Mouse (Mus musculus) heart, postnatal 4 days (tissue): ENCODE measurements around the gene Atg2b. TPM values are rescaled to one million over a fixed set of nuclear protein-coding genes. Genes with fewer than 3 reads are reported as not detected.

Experiments
- DNase-seq: peaks from one replicate; pipeline ENCODE4 v3.0.0; 2021
- total RNA-seq, 2 experiments: library from RNA; stranded (reverse); gene quantifications; 2 replicates each; pipeline ENCODE4 v1.2.3; 2021

Gene Atg2b
- total RNA-seq, 2 experiments from 2014 or later = 18.5 to 19.7 TPM

GRCm38 (mm10) chr12:105683933-105684901 is 794 bp downstream of the Atg2b start, which contains the start of gene Gskip:
Gene Gskip (plus strand): TSS chr12:105684829.
- peak; percentile 37 for DNase-seq

- DNase-seq = no peak
Measured at GRCm38 (mm10) chr12:105678762-105679161, 6.2 kb downstream of the Atg2b start.

- no peak for DNase-seq
Measured at GRCm38 (mm10) chr12:105678211-105678610, 6.8 kb downstream of the Atg2b start.

GRCm38 (mm10) chr12:105676274-105676673 is 8.7 kb downstream of the Atg2b start:
- no peak for DNase-seq

GRCm38 (mm10) chr12:105655850-105656249 is 29.2 kb downstream of the Atg2b start:
- DNase-seq = no peak

GRCm38 (mm10) chr12:105642770-105643321 is 42.2 kb downstream of the Atg2b start:
- no peak for DNase-seq

GRCm38 (mm10) chr12:105637554-105637953 is 47.5 kb downstream of the Atg2b start:
- DNase-seq = no peak

GRCm38 (mm10) chr12:105636551-105636950 is 48.5 kb downstream of the Atg2b start:
- no peak for DNase-seq

GRCm38 (mm10) chr12:105634374-105635067 is 50.5 kb downstream of the Atg2b start:
- no peak for DNase-seq

- no peak for DNase-seq
Measured at GRCm38 (mm10) chr12:105625798-105626197, 59.2 kb downstream of the Atg2b start.

- no peak for DNase-seq
Measured at GRCm38 (mm10) chr12:105622981-105623539, 62.0 kb downstream of the Atg2b start.

- DNase-seq = no peak
Measured at GRCm38 (mm10) chr12:105622048-105622447, 63.0 kb downstream of the Atg2b start.

- no peak for DNase-seq
Measured at GRCm38 (mm10) chr12:105613559-105613958, 71.5 kb downstream of the Atg2b start.

GRCm38 (mm10) chr12:105611748-105612147 is 73.3 kb downstream of the Atg2b start:
- peak; percentile 68 for DNase-seq

- no peak for DNase-seq
Measured at GRCm38 (mm10) chr12:105611045-105611444, 74.0 kb downstream of the Atg2b start.

- DNase-seq = no peak
Measured at GRCm38 (mm10) chr12:105606881-105607280, 78.1 kb downstream of the Atg2b start.

- DNase-seq = no peak
Measured at GRCm38 (mm10) chr12:105605212-105605611, 79.8 kb downstream of the Atg2b start.

- DNase-seq = no peak
Measured at GRCm38 (mm10) chr12:105603904-105604303, 81.1 kb downstream of the Atg2b start.

GRCm38 (mm10) chr12:105602581-105603210 is 82.3 kb downstream of the Atg2b start, which contains the start of gene Bdkrb1:
Gene Bdkrb1 (plus strand): TSS chr12:105603085.
- DNase-seq = no peak

GRCm38 (mm10) chr12:105601586-105601985 is 83.4 kb downstream of the Atg2b start:
- no peak for DNase-seq

- no peak for DNase-seq
Measured at GRCm38 (mm10) chr12:105599098-105599497, 85.9 kb downstream of the Atg2b start.

GRCm38 (mm10) chr12:105598503-105598902 is 86.5 kb downstream of the Atg2b start:
- no peak for DNase-seq
